Mouse (Mus musculus): ENCODE data around the gene Aldh4a1. TPM values are rescaled to one million over a fixed set of nuclear protein-coding genes. Genes with fewer than 3 reads are reported as not detected.

Aldh4a1 gene
- polyA plus RNA-seq, 1 experiment from 2014 or later, result 15.4 TPM

DNA sequence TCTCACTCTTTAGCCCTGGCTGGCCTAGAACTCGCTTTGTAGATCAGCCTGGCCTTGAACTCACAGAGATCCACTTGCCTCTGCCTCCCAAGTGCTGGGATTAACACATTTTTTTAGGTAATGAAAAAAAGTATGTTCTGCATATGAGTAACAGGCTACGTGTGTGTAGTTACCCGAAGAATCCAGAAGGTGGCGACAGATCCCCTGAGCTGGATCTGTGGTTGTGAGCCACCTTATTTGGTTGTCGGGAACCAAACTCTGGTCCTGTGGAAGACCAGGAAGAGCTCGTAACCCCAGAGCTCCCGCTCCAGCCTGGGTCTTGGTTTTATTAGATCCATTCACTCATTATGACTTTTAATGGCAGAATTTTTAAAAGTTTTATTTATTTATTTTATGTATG lies 24.2 kb downstream of the Aldh4a1 start:
- Histone ChIP-seq H3K4me1 (ENCODE audit: control insufficient read depth, insufficient read depth, low read length) (peaks cover 5% of the 10 kb centered on the region), H3K9ac (ENCODE audit: low read length) (no peak overlapping the region), H3K27ac (replicated peaks; ENCODE audit: low read depth, low read length) (no peak overlapping the region), H3K4me3 (ENCODE audit: low read depth, low read length) (no peak overlapping the region), H3K36me3 (ENCODE audit: control insufficient read depth, insufficient read depth, low read length) (peaks cover 3% of the 10 kb centered on the region; the same call in 1 of the 2 replicates), H3K4me2 (ENCODE audit: low read depth, severe bottlenecking) (no peak overlapping the region), H3K27me3 (ENCODE audit: control insufficient read depth, insufficient read depth, low read length) (peaks cover 9% of the 10 kb centered on the region), H3K9me3 (ENCODE audit: control insufficient read depth, low read length) (no peaks in the 10 kb centered on the region)
- WGBS, result 87% methylated on average over 7 of the region's 7 CpGs
- no peak for ATAC-seq (ENCODE audit: insufficient number of reproducible peaks, low FRiP score, low TSS enrichment, low read depth)
- no peak for DNase-seq (ENCODE audit: low spot score)

DNA sequence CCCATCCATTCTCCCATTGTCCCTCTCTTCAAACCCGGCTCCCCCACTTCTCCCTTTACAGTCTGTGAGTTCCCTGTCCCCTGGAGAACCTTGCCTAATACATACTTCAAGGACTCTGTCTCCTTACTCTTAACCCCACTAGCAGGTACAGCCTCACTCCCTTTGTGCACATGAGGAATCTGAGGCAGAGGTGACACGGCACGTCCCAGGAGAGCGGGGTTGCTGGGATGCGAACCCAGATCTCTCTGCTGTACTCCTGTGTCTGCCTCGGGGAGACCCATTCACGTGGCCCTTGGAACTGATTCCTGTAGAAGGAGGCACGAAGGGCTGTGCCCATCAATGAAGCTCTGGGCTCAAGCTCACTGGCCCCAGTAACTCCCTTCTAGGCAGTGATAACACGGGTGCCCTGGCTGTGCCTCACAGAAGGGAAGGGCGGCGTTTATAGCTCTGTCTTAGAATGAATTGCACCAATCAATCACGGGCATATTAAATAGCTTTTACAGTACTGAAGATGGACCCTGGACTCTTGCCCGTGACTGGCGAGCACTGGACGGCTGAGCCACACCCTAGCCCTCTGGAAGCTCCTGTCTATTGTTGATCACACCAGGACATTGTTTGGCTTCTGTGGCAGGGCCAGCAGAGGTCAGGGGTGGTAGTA lies 27.5 kb downstream of the Aldh4a1 start:
- 82% methylated on average over 15 of the region's 15 CpGs for WGBS

DNA sequence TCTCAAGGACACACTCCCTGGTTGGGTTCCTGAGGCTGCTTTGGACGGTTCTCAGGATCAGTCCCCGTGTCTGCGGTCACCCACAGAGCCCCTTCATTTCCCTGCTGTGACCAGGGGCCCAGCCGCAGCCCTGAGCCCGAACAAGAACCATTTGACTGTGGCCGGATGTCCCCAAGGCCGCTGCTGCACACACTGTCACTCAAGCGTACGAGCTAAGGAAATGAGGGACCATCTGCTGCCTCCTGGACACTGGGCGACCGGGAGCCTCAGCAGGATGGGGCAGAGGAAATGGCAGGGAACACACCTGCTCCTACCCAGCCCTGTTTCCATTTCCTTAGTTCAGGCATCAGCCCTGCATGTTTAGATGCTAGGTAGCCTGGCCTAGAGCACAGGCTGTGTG lies 28.2 kb downstream of the Aldh4a1 start:
- H3K4me2 ChIP-seq (ENCODE audit: low read depth, severe bottlenecking), result no peak overlapping the region
- no peaks in the 10 kb centered on the region for H3K4me1 ChIP-seq (ENCODE audit: control insufficient read depth, insufficient read depth, low read length)
- H3K9ac ChIP-seq (ENCODE audit: low read length), result no peak overlapping the region
- no peaks in the 10 kb centered on the region for H3K36me3 ChIP-seq (ENCODE audit: control insufficient read depth, insufficient read depth, low read length)
- H3K27me3 ChIP-seq (ENCODE audit: control insufficient read depth, insufficient read depth, low read length), result no peaks in the 10 kb centered on the region
- no peak overlapping the region for H3K4me3 ChIP-seq (ENCODE audit: low read depth, low read length)
- no peaks in the 10 kb centered on the region for H3K9me3 ChIP-seq (ENCODE audit: control insufficient read depth, low read length)
- no peak for ATAC-seq (ENCODE audit: insufficient number of reproducible peaks, low FRiP score, low TSS enrichment, low read depth)
- no peak for DNase-seq (ENCODE audit: low spot score)
- 85% methylated on average over 11 of the region's 11 CpGs for whole genome bisulfite sequencing
- no peak overlapping the region for H3K27ac ChIP-seq (replicated peaks; ENCODE audit: low read depth, low read length)

More for the DNA sequence above, 27.5 kb downstream of the Aldh4a1 start:
- ATAC-seq (ENCODE audit: insufficient number of reproducible peaks, low FRiP score, low TSS enrichment, low read depth), result no peak
- Histone ChIP-seq H3K9ac (ENCODE audit: low read length) (no peak overlapping the region), H3K36me3 (ENCODE audit: control insufficient read depth, insufficient read depth, low read length) (no peaks in the 10 kb centered on the region; the same call in 1 of the 2 replicates), H3K4me1 (ENCODE audit: control insufficient read depth, insufficient read depth, low read length) (no peaks in the 10 kb centered on the region), H3K27me3 (ENCODE audit: control insufficient read depth, insufficient read depth, low read length) (no peaks in the 10 kb centered on the region), H3K27ac (replicated peaks; ENCODE audit: low read depth, low read length) (no peak overlapping the region), H3K4me3 (ENCODE audit: low read depth, low read length) (no peak overlapping the region), H3K9me3 (ENCODE audit: control insufficient read depth, low read length) (no peaks in the 10 kb centered on the region), H3K4me2 (ENCODE audit: low read depth, severe bottlenecking) (no peak overlapping the region)
- DNase-seq (ENCODE audit: low spot score), result no peak

DNA sequence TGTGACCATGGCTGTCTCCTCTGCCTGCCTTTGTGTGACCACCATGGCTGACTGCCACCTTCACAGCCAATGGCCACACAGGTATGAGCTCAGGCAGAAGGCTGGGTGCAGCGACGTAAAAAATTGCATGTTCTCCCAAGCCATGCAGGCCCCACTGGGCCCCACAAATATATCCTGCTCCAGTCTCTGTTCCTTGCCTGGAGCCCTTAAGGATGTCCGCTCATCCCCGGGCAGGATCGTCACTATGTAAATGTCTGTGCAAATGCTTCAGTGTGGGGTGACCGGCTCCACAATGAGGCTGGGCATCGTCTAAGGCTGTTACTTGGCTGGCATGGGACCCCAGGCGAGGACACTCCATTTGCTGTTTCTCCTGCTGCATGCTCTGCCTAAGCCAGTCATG lies 30.6 kb downstream of the Aldh4a1 start, which contains the start of gene Tas1r2:
Tas1r2 (plus strand) TSS at position 301 of the 400 bp plus-strand sequence.
- Histone ChIP-seq H3K4me2 (ENCODE audit: low read depth, severe bottlenecking) (no peak within 1 kb of the TSS), H3K9ac (ENCODE audit: low read length) (no peak within 1 kb of the TSS), H3K27ac (replicated peaks; ENCODE audit: low read depth, low read length) (no peak within 1 kb of the TSS), H3K4me1 (ENCODE audit: control insufficient read depth, insufficient read depth, low read length) (no peaks in the 10 kb centered on the region), H3K4me3 (ENCODE audit: low read depth, low read length) (no peak within 1 kb of the TSS), H3K9me3 (ENCODE audit: control insufficient read depth, low read length) (no peaks in the 10 kb centered on the region), H3K36me3 (ENCODE audit: control insufficient read depth, insufficient read depth, low read length) (no peaks in the 10 kb centered on the region), H3K27me3 (ENCODE audit: control insufficient read depth, insufficient read depth, low read length) (no peaks in the 10 kb centered on the region)
- DNase-seq (ENCODE audit: low spot score) (no peak), ATAC-seq (ENCODE audit: insufficient number of reproducible peaks, low FRiP score, low TSS enrichment, low read depth) (no peak)
- 81% methylated on average over 8 of the region's 8 CpGs for WGBS

DNA sequence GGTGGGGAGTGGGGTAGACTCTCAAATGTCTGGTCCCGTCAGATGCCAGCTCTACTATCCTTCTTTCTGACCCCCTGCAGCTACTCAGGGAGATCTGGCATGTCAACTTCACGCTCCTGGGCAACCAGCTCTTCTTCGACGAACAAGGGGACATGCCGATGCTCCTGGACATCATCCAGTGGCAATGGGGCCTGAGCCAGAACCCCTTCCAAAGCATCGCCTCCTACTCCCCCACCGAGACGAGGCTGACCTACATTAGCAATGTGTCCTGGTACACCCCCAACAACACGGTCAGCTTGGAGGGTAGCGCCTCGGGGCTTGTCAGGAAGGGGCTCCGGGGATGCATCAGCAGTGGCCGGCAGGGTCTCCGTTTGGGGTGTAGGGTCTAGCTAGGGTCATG lies 39.2 kb downstream of the Aldh4a1 start:
- ATAC-seq (ENCODE audit: insufficient number of reproducible peaks, low FRiP score, low TSS enrichment, low read depth) (no peak), DNase-seq (ENCODE audit: low spot score) (no peak)
- no peaks in the 10 kb centered on the region for H3K36me3 ChIP-seq (ENCODE audit: control insufficient read depth, insufficient read depth, low read length)
- H3K4me3 ChIP-seq (ENCODE audit: low read depth, low read length), result no peak overlapping the region
- H3K9me3 ChIP-seq (ENCODE audit: control insufficient read depth, low read length), result no peaks in the 10 kb centered on the region
- WGBS, result 91% methylated on average over 14 of the region's 14 CpGs
- no peaks in the 10 kb centered on the region for H3K4me1 ChIP-seq (ENCODE audit: control insufficient read depth, insufficient read depth, low read length)
- H3K27ac ChIP-seq (replicated peaks; ENCODE audit: low read depth, low read length), result no peak overlapping the region
- no peak overlapping the region for H3K4me2 ChIP-seq (ENCODE audit: low read depth, severe bottlenecking)
- no peak overlapping the region for H3K9ac ChIP-seq (ENCODE audit: low read length)
- H3K27me3 ChIP-seq (ENCODE audit: control insufficient read depth, insufficient read depth, low read length), result no peaks in the 10 kb centered on the region

DNA sequence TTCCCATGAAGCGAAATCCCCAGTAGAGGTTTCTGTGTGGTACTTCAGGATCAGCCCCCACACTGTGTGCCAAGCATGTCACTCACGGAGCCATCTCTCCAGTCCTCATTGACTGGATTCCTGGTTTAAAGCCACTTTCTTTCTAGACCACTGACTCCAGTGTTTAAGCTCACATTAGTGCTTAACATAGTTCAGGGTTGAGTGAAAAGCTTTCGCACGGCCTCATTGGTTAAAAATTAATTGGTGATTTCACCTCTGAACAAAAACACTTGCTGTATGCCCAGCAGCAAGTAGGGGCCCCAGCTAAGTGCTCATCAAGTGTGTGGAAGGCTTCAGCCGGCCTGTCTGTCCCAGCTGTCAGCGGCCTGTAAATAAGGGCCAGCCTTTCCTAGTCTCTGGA lies 45.0 kb downstream of the Aldh4a1 start:
- H3K36me3 ChIP-seq (ENCODE audit: control insufficient read depth, insufficient read depth, low read length), result no peaks in the 10 kb centered on the region
- no peak for ATAC-seq (ENCODE audit: insufficient number of reproducible peaks, low FRiP score, low TSS enrichment, low read depth)
- H3K4me1 ChIP-seq (ENCODE audit: control insufficient read depth, insufficient read depth, low read length), result no peaks in the 10 kb centered on the region
- H3K27ac ChIP-seq (replicated peaks; ENCODE audit: low read depth, low read length), result no peak overlapping the region
- no peak overlapping the region for H3K9ac ChIP-seq (ENCODE audit: low read length)
- no peak overlapping the region for H3K4me3 ChIP-seq (ENCODE audit: low read depth, low read length)
- no peak for DNase-seq (ENCODE audit: low spot score)
- 71% methylated on average over 6 of the region's 6 CpGs for WGBS
- no peak overlapping the region for H3K4me2 ChIP-seq (ENCODE audit: low read depth, severe bottlenecking)
- no peaks in the 10 kb centered on the region for H3K9me3 ChIP-seq (ENCODE audit: control insufficient read depth, low read length)
- no peaks in the 10 kb centered on the region for H3K27me3 ChIP-seq (ENCODE audit: control insufficient read depth, insufficient read depth, low read length)

DNA sequence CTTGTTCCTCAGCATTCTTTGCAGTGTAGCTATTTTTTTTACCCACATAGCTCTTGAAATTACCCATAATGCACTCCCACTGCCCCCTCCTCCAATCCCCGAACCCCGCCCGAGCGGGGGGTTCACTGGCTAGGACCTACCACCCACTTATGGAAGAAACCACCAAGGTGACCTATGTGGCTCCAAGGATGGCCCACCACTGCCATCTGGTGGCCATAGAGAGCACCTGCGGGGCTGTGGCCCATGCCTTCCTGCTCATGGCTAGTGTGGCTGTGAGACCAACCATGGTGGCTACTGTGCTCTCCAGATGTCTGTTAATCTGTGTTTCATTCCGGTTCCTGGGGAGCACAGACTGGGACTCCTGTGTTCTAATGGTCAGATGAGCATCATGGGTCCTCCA lies 47.2 kb downstream of the Aldh4a1 start:
- Histone ChIP-seq H3K9ac (ENCODE audit: low read length) (no peak overlapping the region), H3K27ac (replicated peaks; ENCODE audit: low read depth, low read length) (no peak overlapping the region), H3K9me3 (ENCODE audit: control insufficient read depth, low read length) (no peaks in the 10 kb centered on the region), H3K4me3 (ENCODE audit: low read depth, low read length) (no peak overlapping the region), H3K36me3 (ENCODE audit: control insufficient read depth, insufficient read depth, low read length) (no peaks in the 10 kb centered on the region), H3K4me2 (ENCODE audit: low read depth, severe bottlenecking) (no peak overlapping the region), H3K27me3 (ENCODE audit: control insufficient read depth, insufficient read depth, low read length) (no peaks in the 10 kb centered on the region), H3K4me1 (ENCODE audit: control insufficient read depth, insufficient read depth, low read length) (no peaks in the 10 kb centered on the region)
- DNase-seq (ENCODE audit: low spot score), result peak; percentile 81
- 17% methylated on average over 6 of the region's 6 CpGs for WGBS
- ATAC-seq (ENCODE audit: insufficient number of reproducible peaks, low FRiP score, low TSS enrichment, low read depth), result no peak

DNA sequence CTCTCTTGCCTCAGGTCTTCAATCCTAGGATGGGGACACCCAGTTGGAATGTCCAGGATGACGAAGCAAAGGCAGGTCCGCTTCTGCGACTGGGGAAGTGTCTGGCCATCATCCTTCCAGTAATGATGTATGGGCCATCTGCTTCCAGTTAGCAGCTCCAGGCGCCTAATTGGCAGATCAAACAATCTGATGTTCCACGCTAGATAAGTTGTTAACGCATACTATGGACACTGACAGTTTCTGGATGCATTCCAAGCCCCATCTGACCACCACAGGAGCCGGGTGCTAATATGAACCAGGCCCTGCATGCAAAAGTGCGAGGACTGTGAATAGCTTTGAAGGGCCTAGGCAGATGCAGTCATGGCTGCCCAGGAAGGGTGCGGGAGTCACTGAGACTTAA lies 53.0 kb downstream of the Aldh4a1 start:
- H3K4me1 ChIP-seq (ENCODE audit: control insufficient read depth, insufficient read depth, low read length), result no peaks in the 10 kb centered on the region
- H3K9ac ChIP-seq (ENCODE audit: low read length), result no peak overlapping the region
- no peak overlapping the region for H3K4me3 ChIP-seq (ENCODE audit: low read depth, low read length)
- H3K36me3 ChIP-seq (ENCODE audit: control insufficient read depth, insufficient read depth, low read length), result no peaks in the 10 kb centered on the region
- no peak overlapping the region for H3K4me2 ChIP-seq (ENCODE audit: low read depth, severe bottlenecking)
- no peak overlapping the region for H3K27ac ChIP-seq (replicated peaks; ENCODE audit: low read depth, low read length)
- WGBS, result 17% methylated on average over 9 of the region's 9 CpGs
- DNase-seq (ENCODE audit: low spot score) (no peak), ATAC-seq (ENCODE audit: insufficient number of reproducible peaks, low FRiP score, low TSS enrichment, low read depth) (no peak)
- H3K27me3 ChIP-seq (ENCODE audit: control insufficient read depth, insufficient read depth, low read length), result peaks cover 3% of the 10 kb centered on the region; the same call in 1 of the 2 replicates
- H3K9me3 ChIP-seq (ENCODE audit: control insufficient read depth, low read length), result no peaks in the 10 kb centered on the region; the same call in 1 of the 2 replicates
